Mouse (Mus musculus) embryo, embryonic 11 days (tissue): ENCODE data around the gene Lrrn1.

Experiments
- DNase-seq: peaks from one replicate; pipeline ENCODE4 v3.0.0-alpha.2; 2015

Lrrn1 gene

GRCm38 (mm10) chr6:107583759-107584383 lies 54.3 kb downstream of the Lrrn1 start:
- DNase-seq, result no peak

- DNase-seq, result no peak
These were observed 75.6 kb downstream of the Lrrn1 start for GRCm38 (mm10) chr6:107605151-107605550.

GRCm38 (mm10) chr6:107614288-107614687 lies 84.7 kb downstream of the Lrrn1 start:
- no peak for DNase-seq
